Mouse (Mus musculus): ENCODE results near the gene Btbd35f8.
"Not testable (repeated sequence)": the region's sequence is repeated elsewhere in the genome, so short reads cannot be mapped to it uniquely, and the experiment has no call there.

The Btbd35f8 gene

GRCm38 (mm10) chrX:34450224-34450623, at the start of gene Btbd35f8:
Btbd35f8 (plus strand) TSS chrX:34450524.
- DNase-seq (ENCODE audit: low read depth, low spot score) = not testable (repeated sequence)
